Mouse (Mus musculus) testis, adult 2 months (tissue): ENCODE results near the gene Wdr70. TPM values are rescaled to one million over a fixed set of nuclear protein-coding genes. Genes with fewer than 3 reads are reported as not detected.

Experiments
- H3K27ac ChIP-seq: fragments of 200-500 bp; 2 replicates; pipeline ENCODE4 v1.5.1; 2012; ENCODE audit warnings: low read depth, low read length; ENCODE audit not compliant: control insufficient read depth, insufficient read depth
- H3K27me3 ChIP-seq: fragments of 200-500 bp; 2 replicates; pipeline ENCODE4 v1.6.1; 2012; ENCODE audit warnings: mild to moderate bottlenecking, low read length, moderate library complexity; ENCODE audit not compliant: control insufficient read depth, insufficient read depth
- H3K36me3 ChIP-seq: fragments of 200-500 bp; 2 replicates; pipeline ENCODE4 v1.6.1; 2012; ENCODE audit warnings: mild to moderate bottlenecking, low read length; ENCODE audit not compliant: control insufficient read depth, insufficient read depth
- H3K4me1 ChIP-seq: fragments of 200-500 bp; 2 replicates; pipeline ENCODE4 v1.6.1; 2012; ENCODE audit warnings: low read length; ENCODE audit not compliant: control insufficient read depth, insufficient read depth
- H3K4me3 ChIP-seq: fragments of 200-500 bp; 2 replicates; pipeline ENCODE4 v1.5.1; 2012; ENCODE audit warnings: low read depth, mild to moderate bottlenecking, low read length, moderate library complexity, mixed read lengths; ENCODE audit not compliant: control insufficient read depth
- CTCF ChIP-seq: fragments of 200-500 bp; IDR thresholded peaks from 2 replicates; pipeline ENCODE4 v1.5.1; 2012; ENCODE audit warnings: low read depth, mild to moderate bottlenecking, inconsistent platforms, low read length, moderate library complexity; ENCODE audit not compliant: control insufficient read depth, insufficient read depth, insufficient replicate concordance
- POLR2A ChIP-seq: fragments of 200-500 bp; IDR thresholded peaks from 2 replicates; pipeline ENCODE4 v1.6.1; 2012; ENCODE audit warnings: low read depth, mild to moderate bottlenecking, inconsistent platforms, low read length, moderate library complexity; ENCODE audit not compliant: control insufficient read depth
- polyA plus RNA-seq: library from polyadenylated mRNA; depleted of rRNA; stranded (reverse); fragments of >200 nt; gene quantifications from 2 replicates; pipeline ENCODE4 v1.2.3, GENCODE M21; 2012; rRNA removed

Wdr70 gene
- polyA plus RNA-seq, 1 experiment, result 31.3 TPM

DNA sequence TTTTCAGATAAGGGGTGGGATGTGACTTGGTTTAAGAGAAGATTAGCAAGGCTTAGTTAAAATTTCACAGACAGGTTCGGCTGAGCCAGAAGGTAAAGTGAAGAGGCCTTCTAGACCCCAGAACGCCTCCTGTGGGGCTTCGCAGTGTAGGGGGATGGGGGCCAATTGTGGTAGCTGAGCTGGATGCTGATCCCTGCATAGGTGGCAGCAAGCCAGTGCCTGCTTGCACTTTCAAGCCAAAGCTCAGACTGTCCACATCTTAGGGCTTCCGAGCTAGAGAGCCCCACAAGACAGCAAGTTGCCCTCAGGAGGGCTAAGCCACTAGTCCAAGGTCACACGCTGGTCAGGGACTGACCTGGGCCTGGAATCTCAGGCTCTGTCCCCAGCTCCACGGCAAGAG, 275.1 kb downstream of the Wdr70 start:
- Histone ChIP-seq H3K36me3 (no peaks in the 10 kb centered on the region), H3K27me3 (no peaks in the 10 kb centered on the region), H3K4me1 (no peaks in the 10 kb centered on the region), H3K27ac (no peak overlapping the region), H3K4me3 (no peak overlapping the region)
- TF ChIP-seq POLR2A, result no peak
- no peak for TF ChIP-seq CTCF

Other genes starting within 250 kb of the Wdr70 start
- 15.4 and 18.5 TPM in 2 replicates for gene Nup155, start 10.1 kb upstream of the Wdr70 start, polyA plus RNA-seq
- gene Cplane1, start 69.9 kb upstream of the Wdr70 start, polyA plus RNA-seq, result 15.2 and 15.5 TPM in 2 replicates